Mouse (Mus musculus) lung, postnatal 0 days (tissue): ENCODE data around the gene Nabp2.

Source experiments
- CTCF ChIP-seq: IDR thresholded peaks from 2 replicates; pipeline ENCODE4 v1.5.1; 2016; ENCODE audit warnings: antibody characterized with exemption, mild to moderate bottlenecking
- EP300 ChIP-seq: IDR thresholded peaks from 2 replicates; pipeline ENCODE4 v1.6.1; 2016; ENCODE audit warnings: antibody characterized with exemption, mild to moderate bottlenecking, control low read depth

DNA sequence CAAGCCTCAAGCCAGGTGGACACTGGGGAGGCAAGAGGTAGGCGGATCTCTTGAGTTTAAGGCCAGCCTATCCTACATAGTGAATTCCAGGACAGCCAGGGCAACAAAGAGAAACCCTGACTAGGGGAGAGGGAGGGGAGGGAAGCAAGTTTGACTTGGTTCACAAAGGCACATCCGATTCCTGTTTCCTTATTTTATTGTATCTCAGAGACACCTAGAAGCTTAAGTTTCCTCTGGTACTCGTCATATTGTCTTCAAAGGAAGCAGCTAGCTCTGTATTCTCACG lies 789 bp downstream of the Nabp2 start:
- TF ChIP-seq CTCF (no peak), EP300 (no peak)
